Mouse (Mus musculus) bone marrow, adult 2 months (tissue): Measurements from ENCODE around the gene Spata46.

Experiments
- CTCF ChIP-seq: fragments of 200-500 bp; IDR thresholded peaks from 2 replicates; pipeline ENCODE4 v1.5.1; 2011; ENCODE audit warnings: low read length, control low read depth; ENCODE audit not compliant: control insufficient read depth, insufficient read depth
- POLR2A ChIP-seq: fragments of 200-500 bp; IDR thresholded peaks from 2 replicates; pipeline ENCODE4 v1.6.1; 2011; ENCODE audit warnings: low read depth, mild to moderate bottlenecking, control low read depth, low read length, borderline replicate concordance; ENCODE audit not compliant: control insufficient read depth

GRCm38 (mm10) chr1:170270281-170270680, 38.3 kb upstream of the Spata46 start:
- TF ChIP-seq CTCF, result no peak
- no peak for TF ChIP-seq POLR2A
